Mouse (Mus musculus): Measurements from ENCODE around the gene Mrpl10. TPM values are rescaled to one million over a fixed set of nuclear protein-coding genes. Genes with fewer than 3 reads are reported as not detected.

Mrpl10 gene
- 78.6 TPM for polyA plus RNA-seq (2015; fragmentation: Illumina TruSeq; extraction: RNeasy Lipid Tissue Mini Kit (QIAGEN cat#74804); ENCODE audit: low read depth, low replicate concordance)

GRCm38 (mm10) chr11:97041022-97041899, at the start of gene Mrpl10, which contains the start of gene Lrrc46:
TSS of gene Mrpl10 (plus strand) at chr11:97041560.
TSS of gene Lrrc46 (minus strand) at chr11:97041407.

GRCm38 (mm10) chr11:97013121-97013670, 28.2 kb upstream of the Mrpl10 start, which contains the start of gene Sp6:
TSS of gene Sp6 (plus strand) at chr11:97013394.

GRCm38 (mm10) chr11:97029686-97030417, 11.5 kb upstream of the Mrpl10 start, which contains the start of gene Scrn2:
TSS of gene Scrn2 (plus strand) at chr11:97029938.

GRCm38 (mm10) chr11:97050216-97050943, 9.0 kb downstream of the Mrpl10 start, which contains the start of gene Osbpl7:
TSS of gene Osbpl7 (plus strand) at chr11:97050628.

Other genes starting within 250 kb of the Mrpl10 start
- gene Nfe2l1, start 211.6 kb upstream of the Mrpl10 start, polyA plus RNA-seq (2015; fragmentation: Illumina TruSeq; extraction: RNeasy Lipid Tissue Mini Kit (QIAGEN cat#74804); ENCODE audit: low read depth, low replicate concordance), result 222 TPM
- gene Copz2, start 191.7 kb upstream of the Mrpl10 start, polyA plus RNA-seq (2015; fragmentation: Illumina TruSeq; extraction: RNeasy Lipid Tissue Mini Kit (QIAGEN cat#74804); ENCODE audit: low read depth, low replicate concordance), result 11.5 TPM
- 29.9 TPM for gene Cdk5rap3, start 125.1 kb upstream of the Mrpl10 start, polyA plus RNA-seq (2015; fragmentation: Illumina TruSeq; extraction: RNeasy Lipid Tissue Mini Kit (QIAGEN cat#74804); ENCODE audit: low read depth, low replicate concordance)
- not detected for gene Prr15l, start 113.5 kb upstream of the Mrpl10 start, polyA plus RNA-seq (2015; fragmentation: Illumina TruSeq; extraction: RNeasy Lipid Tissue Mini Kit (QIAGEN cat#74804); ENCODE audit: low read depth, low replicate concordance)
- 53.9 TPM for gene Pnpo, start 97.6 kb upstream of the Mrpl10 start, polyA plus RNA-seq (2015; fragmentation: Illumina TruSeq; extraction: RNeasy Lipid Tissue Mini Kit (QIAGEN cat#74804); ENCODE audit: low read depth, low replicate concordance)
- 9.7 TPM for gene Sp2, start 58.6 kb upstream of the Mrpl10 start, polyA plus RNA-seq (2015; fragmentation: Illumina TruSeq; extraction: RNeasy Lipid Tissue Mini Kit (QIAGEN cat#74804); ENCODE audit: low read depth, low replicate concordance)
- 0.19 TPM for gene Sp6, start 28.2 kb upstream of the Mrpl10 start, polyA plus RNA-seq (2015; fragmentation: Illumina TruSeq; extraction: RNeasy Lipid Tissue Mini Kit (QIAGEN cat#74804); ENCODE audit: low read depth, low replicate concordance)
- 5.4 TPM for gene Scrn2, start 11.6 kb upstream of the Mrpl10 start, polyA plus RNA-seq (2015; fragmentation: Illumina TruSeq; extraction: RNeasy Lipid Tissue Mini Kit (QIAGEN cat#74804); ENCODE audit: low read depth, low replicate concordance)
- 1.3 TPM for gene Lrrc46, start 153 bp upstream of the Mrpl10 start, polyA plus RNA-seq (2015; fragmentation: Illumina TruSeq; extraction: RNeasy Lipid Tissue Mini Kit (QIAGEN cat#74804); ENCODE audit: low read depth, low replicate concordance)
- 9.9 TPM for gene Osbpl7, start 9.1 kb downstream of the Mrpl10 start, polyA plus RNA-seq (2015; fragmentation: Illumina TruSeq; extraction: RNeasy Lipid Tissue Mini Kit (QIAGEN cat#74804); ENCODE audit: low read depth, low replicate concordance)
- 0.24 TPM for gene Tbx21, start 73.8 kb downstream of the Mrpl10 start, polyA plus RNA-seq (2015; fragmentation: Illumina TruSeq; extraction: RNeasy Lipid Tissue Mini Kit (QIAGEN cat#74804); ENCODE audit: low read depth, low replicate concordance)
- 39.0 TPM for gene Tbkbp1, start 109.9 kb downstream of the Mrpl10 start, polyA plus RNA-seq (2015; fragmentation: Illumina TruSeq; extraction: RNeasy Lipid Tissue Mini Kit (QIAGEN cat#74804); ENCODE audit: low read depth, low replicate concordance)
- 81.1 TPM for gene Kpnb1, start 146.3 kb downstream of the Mrpl10 start, polyA plus RNA-seq (2015; fragmentation: Illumina TruSeq; extraction: RNeasy Lipid Tissue Mini Kit (QIAGEN cat#74804); ENCODE audit: low read depth, low replicate concordance)
- gene Npepps, start 239.1 kb downstream of the Mrpl10 start, polyA plus RNA-seq (2015; fragmentation: Illumina TruSeq; extraction: RNeasy Lipid Tissue Mini Kit (QIAGEN cat#74804); ENCODE audit: low read depth, low replicate concordance), result 101 TPM